Mouse (Mus musculus) intestine, postnatal 0 days (tissue): ENCODE measurements around the gene Hyal3. TPM values are rescaled to one million over a fixed set of nuclear protein-coding genes. Genes with fewer than 3 reads are reported as not detected.

Experiments
- ATAC-seq: fragments of 200-750 bp; cut with Nextera tagmentation; 2 replicates; pipeline ENCODE4 v1.8.0; 2017; ENCODE audit warnings: mild to moderate bottlenecking, moderate TSS enrichment, moderate library complexity
- H3K27ac ChIP-seq: fragments of 300-500 bp; sonication (generic); 2 replicates; pipeline ENCODE4 v1.5.1; 2014; ENCODE audit warnings: mild to moderate bottlenecking, low read depth, low read length, moderate library complexity
- H3K27me3 ChIP-seq: fragments of 300-500 bp; sonication (generic); replicated peaks from 2 replicates; pipeline ENCODE4 v1.6.1; 2014; ENCODE audit warnings: low read length, mixed read lengths; ENCODE audit not compliant: control insufficient read depth, insufficient read depth
- H3K36me3 ChIP-seq: fragments of 300-500 bp; sonication (generic); 2 replicates; pipeline ENCODE4 v1.6.1; 2014; ENCODE audit warnings: mild to moderate bottlenecking, moderate library complexity; ENCODE audit not compliant: control insufficient read depth, insufficient read depth
- H3K4me1 ChIP-seq: fragments of 300-500 bp; sonication (generic); replicated peaks from 2 replicates; pipeline ENCODE4 v1.6.1; 2014; ENCODE audit warnings: antibody characterized with exemption, low read length, mixed read lengths; ENCODE audit not compliant: control insufficient read depth, insufficient read depth
- H3K4me2 ChIP-seq: fragments of 300-500 bp; sonication (generic); replicated peaks from 2 replicates; pipeline ENCODE4 v1.6.1; 2014; ENCODE audit warnings: low read depth, mild to moderate bottlenecking, moderate library complexity
- H3K4me3 ChIP-seq: fragments of 300-500 bp; sonication (generic); 2 replicates; pipeline ENCODE4 v1.5.1; 2014; ENCODE audit warnings: low read depth, low read length
- H3K9ac ChIP-seq: fragments of 300-500 bp; sonication (generic); 2 replicates; pipeline ENCODE4 v1.6.1; 2014; ENCODE audit warnings: mild to moderate bottlenecking, low read depth, low read length
- H3K9me3 ChIP-seq: fragments of 300-500 bp; sonication (generic); 2 replicates; pipeline ENCODE4 v1.6.1; 2016; ENCODE audit warnings: mixed run types; ENCODE audit not compliant: control insufficient read depth
- CTCF ChIP-seq: sonication (generic); IDR thresholded peaks from 2 replicates; pipeline ENCODE4 v1.5.1; 2016; ENCODE audit warnings: low read depth, mild to moderate bottlenecking, control low read depth, antibody characterized with exemption, moderate library complexity
- WGBS: fragments of 180-500 bp; shearing (Covaris S2); extraction: QIAGEN DNeasy Blood & Tissue Kit; methylation state at CpG from one replicate; pipeline ENCODE4 v1.1.7; 2014; 5-methylcytosine and 5-hydroxymethylcytosine counted together
- polyA plus RNA-seq: library from polyadenylated mRNA; unstranded; fragments of >200 nt; fragmentation: Nextera tagmentation; extraction: Ambion mirVana; gene quantifications from 2 replicates; pipeline ENCODE4 v1.2.1, GENCODE M21; 2015

Gene Hyal3
- polyA plus RNA-seq, 1 experiment from 2014 or later, result 0.50 TPM

- H3K9ac ChIP-seq, result peak within 1 kb of the TSS; percentile 47
- no peaks in the 10 kb centered on the region for H3K27me3 ChIP-seq
- peak; percentile 92 for ATAC-seq
- peaks cover 37% of the 10 kb centered on the region for H3K36me3 ChIP-seq
- no peak; the same call in 1 of the 2 replicates for TF ChIP-seq CTCF
- H3K27ac ChIP-seq, result peak within 1 kb of the TSS; percentile 78
- H3K4me3 ChIP-seq, result peak within 1 kb of the TSS; percentile 70
- WGBS, result 9% methylated on average over 46 of the region's 46 CpGs
- H3K4me1 ChIP-seq, result peaks cover 4% of the 10 kb centered on the region; the same call in 1 of the 2 replicates
- peak within 1 kb of the TSS; percentile 87 for H3K4me2 ChIP-seq
- no peaks in the 10 kb centered on the region for H3K9me3 ChIP-seq
Observed at GRCm38 (mm10) chr9:107586974-107587832, 6.6 kb downstream of the Hyal3 start, which contains the start of gene Ifrd2. Gene Ifrd2 (plus strand): TSS chr9:107587642.

DNA sequence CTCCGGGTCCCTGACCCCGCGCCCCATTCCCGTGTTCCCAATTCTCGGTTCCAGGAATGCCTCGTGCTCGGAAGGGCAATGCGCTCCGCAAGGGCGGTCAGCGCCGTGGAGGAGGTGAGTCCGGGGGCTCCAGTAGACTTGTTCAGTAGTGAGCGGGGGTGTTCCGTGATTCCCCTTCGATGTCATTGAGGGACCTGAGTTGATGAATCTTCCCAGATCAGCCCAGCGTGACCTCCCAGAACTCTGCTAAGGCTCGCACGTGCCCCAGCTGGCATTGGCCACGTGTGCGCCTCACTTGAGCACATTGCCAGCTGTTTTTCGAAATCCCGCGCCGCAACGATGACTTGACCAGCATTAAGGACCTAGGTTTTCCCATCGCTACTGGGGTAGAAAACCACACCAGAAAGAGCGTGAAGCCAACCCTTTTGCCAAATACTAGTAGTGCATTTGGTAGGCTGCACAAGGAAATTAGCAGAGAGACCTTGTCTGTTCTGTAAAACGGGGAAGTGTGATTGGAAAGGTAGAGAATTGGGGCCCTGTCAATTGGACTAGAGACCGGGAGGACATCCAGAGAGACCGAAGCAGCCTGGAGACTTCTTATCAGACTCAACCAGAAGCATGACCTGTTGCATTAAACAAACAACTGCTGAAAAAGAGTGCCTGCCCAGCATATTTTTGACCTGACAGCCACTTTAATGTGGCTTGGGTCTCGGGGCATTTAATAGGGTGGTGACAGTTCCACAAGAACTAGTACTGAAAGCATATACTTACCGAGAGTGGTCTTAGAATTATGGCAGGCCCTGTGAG lies 7.4 kb downstream of the Hyal3 start:
- H3K9me3 ChIP-seq, result no peaks in the 10 kb centered on the region
- no peak overlapping the region for H3K27ac ChIP-seq
- H3K4me3 ChIP-seq, result peak overlapping the region; percentile 70
- no peak for TF ChIP-seq CTCF
- H3K4me2 ChIP-seq, result peak overlapping the region; percentile 87
- peaks cover 4% of the 10 kb centered on the region; the same call in 1 of the 2 replicates for H3K4me1 ChIP-seq
- H3K36me3 ChIP-seq, result peaks cover 41% of the 10 kb centered on the region
- peak overlapping the region; percentile 47 for H3K9ac ChIP-seq
- 1% methylated on average over 33 of the region's 33 CpGs for WGBS
- ATAC-seq, result peak; percentile 2; the same call in 1 of the 2 replicates
- H3K27me3 ChIP-seq, result no peaks in the 10 kb centered on the region

DNA sequence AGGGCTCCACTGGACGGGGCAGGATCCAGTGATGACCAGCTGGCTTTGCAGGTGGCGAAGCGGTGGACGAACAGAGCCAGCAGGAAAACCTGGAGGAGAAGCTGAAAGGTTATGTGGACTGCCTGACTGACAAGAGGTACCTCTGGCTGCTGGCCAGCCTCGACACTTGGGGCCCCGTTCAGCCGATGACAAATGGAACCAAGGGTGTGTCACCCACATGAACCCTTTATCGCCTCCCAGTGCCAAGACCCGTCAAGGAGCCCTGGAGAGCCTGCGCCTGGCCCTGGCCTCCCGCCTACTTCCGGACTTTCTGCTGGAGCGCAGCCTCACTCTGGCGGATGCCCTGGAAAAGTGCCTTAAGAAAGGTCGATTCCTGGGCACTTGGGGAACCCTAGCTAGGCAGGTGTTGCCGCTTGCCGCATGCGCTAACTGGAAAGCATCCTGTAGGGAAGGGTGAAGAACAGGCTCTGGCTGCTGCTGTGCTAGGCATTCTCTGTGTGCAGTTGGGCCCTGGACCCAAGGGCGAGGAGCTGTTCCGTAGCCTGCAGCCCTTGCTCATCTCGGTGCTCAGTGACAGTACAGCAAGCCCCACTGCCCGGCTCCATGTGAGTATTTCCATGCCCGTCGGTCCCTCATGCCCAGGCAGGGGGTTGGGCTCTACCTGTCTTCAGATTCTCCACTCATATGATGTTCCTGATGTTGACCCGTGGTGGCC lies 9.6 kb downstream of the Hyal3 start:
- H3K27ac ChIP-seq, result peak overlapping the region; percentile 95
- peak overlapping the region; percentile 26 for H3K4me3 ChIP-seq
- peak; percentile 42 for ATAC-seq
- peak overlapping the region; percentile 26; the same call in 1 of the 2 replicates for H3K9ac ChIP-seq
- peaks cover 37% of the 10 kb centered on the region for H3K36me3 ChIP-seq
- no peaks in the 10 kb centered on the region for H3K9me3 ChIP-seq
- H3K4me2 ChIP-seq, result peak overlapping the region; percentile 60
- peak; percentile 54 for TF ChIP-seq CTCF
- H3K27me3 ChIP-seq, result no peaks in the 10 kb centered on the region
- WGBS, result 49% methylated on average over 25 of the region's 25 CpGs
- H3K4me1 ChIP-seq, result peaks cover 4% of the 10 kb centered on the region; the same call in 1 of the 2 replicates

DNA sequence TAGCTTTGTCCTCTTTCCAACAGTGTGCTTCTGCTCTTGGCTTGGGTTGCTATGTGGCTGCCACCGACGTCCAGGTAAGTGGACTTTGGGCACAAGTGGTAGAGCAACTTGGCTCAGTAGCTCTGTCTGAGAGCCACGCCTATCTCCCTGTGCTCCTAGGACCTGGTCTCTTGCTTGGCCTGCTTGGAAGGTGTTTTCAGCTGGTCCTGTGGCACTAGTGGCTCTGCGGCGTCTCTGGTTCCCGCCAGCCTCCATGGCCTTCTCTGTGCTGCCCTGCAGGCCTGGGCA lies 10.1 kb downstream of the Hyal3 start:
- H3K27ac ChIP-seq, result peak overlapping the region; percentile 95
- peaks cover 37% of the 10 kb centered on the region for H3K36me3 ChIP-seq
- peak overlapping the region; percentile 26 for H3K4me3 ChIP-seq
- peak; percentile 20; the same call in 1 of the 2 replicates for ATAC-seq
- peak overlapping the region; percentile 60 for H3K4me2 ChIP-seq
- no peaks in the 10 kb centered on the region for H3K9me3 ChIP-seq
- peaks cover 4% of the 10 kb centered on the region; the same call in 1 of the 2 replicates for H3K4me1 ChIP-seq
- 47% methylated on average over 6 of the region's 6 CpGs for WGBS
- TF ChIP-seq CTCF, result no peak
- H3K9ac ChIP-seq, result peak overlapping the region; percentile 26; the same call in 1 of the 2 replicates
- no peaks in the 10 kb centered on the region for H3K27me3 ChIP-seq

GRCm38 (mm10) chr9:107593101-107593976 lies 12.7 kb downstream of the Hyal3 start:
- TF ChIP-seq CTCF, result no peak
- no peak overlapping the region for H3K4me3 ChIP-seq
- H3K27me3 ChIP-seq, result no peaks in the 10 kb centered on the region
- 70% methylated on average over 11 of the region's 11 CpGs for WGBS
- H3K27ac ChIP-seq, result no peak overlapping the region
- H3K9me3 ChIP-seq, result no peaks in the 10 kb centered on the region
- no peaks in the 10 kb centered on the region; the same call in 1 of the 2 replicates for H3K4me1 ChIP-seq
- no peak overlapping the region for H3K4me2 ChIP-seq
- peaks cover 42% of the 10 kb centered on the region for H3K36me3 ChIP-seq
- H3K9ac ChIP-seq, result no peak overlapping the region
- no peak for ATAC-seq
